Mouse (Mus musculus): Measurements from ENCODE around the gene Aig1. TPM values are rescaled to one million over a fixed set of nuclear protein-coding genes. Genes with fewer than 3 reads are reported as not detected.

Aig1 gene
- polyA plus RNA-seq, 1 experiment from 2014 or later = 27.4 TPM

GRCm38 (mm10) chr10:13774910-13775309 lies 93.9 kb downstream of the Aig1 start:
- H3K27me3 ChIP-seq (ENCODE audit: control insufficient read depth, insufficient read depth, low read length) = no peaks in the 10 kb centered on the region
- no peaks in the 10 kb centered on the region for H3K9me3 ChIP-seq (ENCODE audit: control insufficient read depth, low read length)
- H3K4me3 ChIP-seq (ENCODE audit: low read depth, low read length) = no peak overlapping the region
- no peak for ATAC-seq (ENCODE audit: low FRiP score)
- DNase-seq (ENCODE audit: low spot score, missing footprints) = no peak
- no peak overlapping the region for H3K9ac ChIP-seq (ENCODE audit: low read length)
- 86% methylated on average over 3 of the region's 3 CpGs for WGBS
- no peaks in the 10 kb centered on the region for H3K36me3 ChIP-seq (ENCODE audit: control insufficient read depth, insufficient read depth, low read length)
- no peaks in the 10 kb centered on the region for H3K4me1 ChIP-seq (ENCODE audit: control insufficient read depth, insufficient read depth, low read length)
- no peak overlapping the region for H3K27ac ChIP-seq (ENCODE audit: low read depth, low read length)
- no peak overlapping the region for H3K4me2 ChIP-seq

GRCm38 (mm10) chr10:13770720-13771119 lies 98.1 kb downstream of the Aig1 start:
- H3K4me3 ChIP-seq (ENCODE audit: low read depth, low read length) = no peak overlapping the region
- H3K4me2 ChIP-seq = no peak overlapping the region
- no peak for DNase-seq (ENCODE audit: low spot score, missing footprints)
- WGBS = 98% methylated on average over 1 of the region's 1 CpGs
- no peaks in the 10 kb centered on the region for H3K9me3 ChIP-seq (ENCODE audit: control insufficient read depth, low read length)
- no peak overlapping the region for H3K27ac ChIP-seq (ENCODE audit: low read depth, low read length)
- ATAC-seq (ENCODE audit: low FRiP score) = no peak
- H3K27me3 ChIP-seq (ENCODE audit: control insufficient read depth, insufficient read depth, low read length) = no peaks in the 10 kb centered on the region
- H3K9ac ChIP-seq (ENCODE audit: low read length) = no peak overlapping the region
- H3K4me1 ChIP-seq (ENCODE audit: control insufficient read depth, insufficient read depth, low read length) = no peaks in the 10 kb centered on the region
- H3K36me3 ChIP-seq (ENCODE audit: control insufficient read depth, insufficient read depth, low read length) = no peaks in the 10 kb centered on the region

DNA sequence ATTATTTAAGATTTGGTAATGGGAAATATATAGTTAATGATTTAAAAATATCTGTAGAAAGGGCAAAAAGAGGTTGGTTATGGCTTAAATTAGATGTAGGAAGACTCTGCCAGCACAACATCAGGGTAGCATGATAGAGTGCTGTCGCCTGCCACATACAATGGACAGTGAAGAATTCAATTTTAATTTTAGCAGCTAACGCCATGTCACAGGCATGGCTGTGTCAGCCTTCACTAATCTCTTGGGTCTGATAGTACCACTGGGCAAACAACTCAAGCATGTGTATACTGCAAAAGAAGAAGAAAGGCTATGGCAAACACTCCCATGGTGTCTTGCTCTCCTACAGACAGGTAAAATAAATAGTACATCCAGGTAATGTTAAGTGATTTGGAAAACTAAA lies 99.0 kb downstream of the Aig1 start:
- WGBS = 96% methylated on average over 2 of the region's 2 CpGs
- DNase-seq (ENCODE audit: low spot score, missing footprints) = peak; percentile 12

GRCm38 (mm10) chr10:13768866-13769265 lies 99.9 kb downstream of the Aig1 start:
- no peak for DNase-seq (ENCODE audit: low spot score, missing footprints)
- Histone ChIP-seq H3K27ac (ENCODE audit: low read depth, low read length) (no peak overlapping the region), H3K9ac (ENCODE audit: low read length) (no peak overlapping the region), H3K4me1 (ENCODE audit: control insufficient read depth, insufficient read depth, low read length) (no peaks in the 10 kb centered on the region), H3K4me2 (no peak overlapping the region), H3K9me3 (ENCODE audit: control insufficient read depth, low read length) (no peaks in the 10 kb centered on the region), H3K27me3 (ENCODE audit: control insufficient read depth, insufficient read depth, low read length) (no peaks in the 10 kb centered on the region), H3K4me3 (ENCODE audit: low read depth, low read length) (no peak overlapping the region), H3K36me3 (ENCODE audit: control insufficient read depth, insufficient read depth, low read length) (no peaks in the 10 kb centered on the region)
- ATAC-seq (ENCODE audit: low FRiP score) = no peak

More for the DNA sequence above, 99.0 kb downstream of the Aig1 start:
- H3K27ac ChIP-seq (ENCODE audit: low read depth, low read length) = no peak overlapping the region
- H3K36me3 ChIP-seq (ENCODE audit: control insufficient read depth, insufficient read depth, low read length) = no peaks in the 10 kb centered on the region
- H3K9ac ChIP-seq (ENCODE audit: low read length) = no peak overlapping the region
- H3K4me3 ChIP-seq (ENCODE audit: low read depth, low read length) = no peak overlapping the region
- no peaks in the 10 kb centered on the region for H3K27me3 ChIP-seq (ENCODE audit: control insufficient read depth, insufficient read depth, low read length)
- H3K9me3 ChIP-seq (ENCODE audit: control insufficient read depth, low read length) = no peaks in the 10 kb centered on the region
- ATAC-seq (ENCODE audit: low FRiP score) = no peak
- H3K4me1 ChIP-seq (ENCODE audit: control insufficient read depth, insufficient read depth, low read length) = no peaks in the 10 kb centered on the region
- no peak overlapping the region for H3K4me2 ChIP-seq

DNA sequence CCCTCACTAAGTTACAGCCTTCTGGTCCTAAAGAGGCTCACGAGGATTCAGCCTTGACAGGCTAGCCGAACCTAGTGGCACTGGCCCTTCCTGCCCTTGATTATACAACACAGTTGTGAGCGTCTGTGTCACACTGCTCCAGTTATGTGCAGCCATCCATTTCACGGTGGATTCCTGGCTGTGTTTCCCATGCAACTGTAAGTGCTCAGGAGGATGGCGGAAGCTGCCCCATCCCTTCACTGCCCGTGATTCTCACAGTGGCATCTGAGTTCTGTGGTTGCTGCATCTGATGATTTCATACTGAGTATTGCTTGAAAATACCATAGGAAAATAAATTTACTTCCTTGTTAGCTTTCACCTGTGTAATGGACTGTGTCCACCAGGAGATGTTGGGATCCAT lies 101.7 kb downstream of the Aig1 start:
- WGBS = 83% methylated on average over 6 of the region's 6 CpGs
- ATAC-seq (ENCODE audit: low FRiP score) = no peak
- DNase-seq (ENCODE audit: low spot score, missing footprints) = peak; percentile 76

DNA sequence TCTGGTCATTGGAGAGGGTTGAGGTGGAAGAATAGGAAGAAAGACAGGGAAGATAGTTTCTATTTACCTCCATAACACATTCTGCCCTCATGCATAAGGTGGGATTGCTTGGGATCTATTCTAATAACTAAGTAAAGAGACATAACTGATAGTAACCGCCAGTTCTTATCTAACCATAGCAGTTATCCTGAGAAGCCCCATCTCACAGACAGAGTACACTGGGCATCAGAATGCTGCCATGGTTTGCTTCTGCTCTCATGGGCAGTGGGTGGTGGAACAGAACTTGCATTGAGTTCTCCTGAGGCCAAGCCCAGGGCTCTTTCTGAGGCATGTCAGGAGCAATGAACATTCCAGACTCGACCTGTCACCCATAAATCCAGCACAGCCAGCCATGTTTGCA lies 105.6 kb downstream of the Aig1 start:
- Histone ChIP-seq H3K9me3 (ENCODE audit: control insufficient read depth, low read length) (no peaks in the 10 kb centered on the region), H3K4me3 (ENCODE audit: low read depth, low read length) (no peak overlapping the region), H3K9ac (ENCODE audit: low read length) (no peak overlapping the region), H3K27ac (ENCODE audit: low read depth, low read length) (no peak overlapping the region), H3K27me3 (ENCODE audit: control insufficient read depth, insufficient read depth, low read length) (no peaks in the 10 kb centered on the region), H3K4me1 (ENCODE audit: control insufficient read depth, insufficient read depth, low read length) (no peaks in the 10 kb centered on the region), H3K4me2 (no peak overlapping the region), H3K36me3 (ENCODE audit: control insufficient read depth, insufficient read depth, low read length) (no peaks in the 10 kb centered on the region)
- WGBS = 85% methylated on average over 2 of the region's 2 CpGs
- DNase-seq (ENCODE audit: low spot score, missing footprints) (no peak), ATAC-seq (ENCODE audit: low FRiP score) (no peak)

More for the DNA sequence above, 101.7 kb downstream of the Aig1 start:
- H3K27ac ChIP-seq (ENCODE audit: low read depth, low read length) = no peak overlapping the region
- H3K36me3 ChIP-seq (ENCODE audit: control insufficient read depth, insufficient read depth, low read length) = no peaks in the 10 kb centered on the region
- no peaks in the 10 kb centered on the region for H3K4me1 ChIP-seq (ENCODE audit: control insufficient read depth, insufficient read depth, low read length)
- no peak overlapping the region for H3K4me2 ChIP-seq
- H3K4me3 ChIP-seq (ENCODE audit: low read depth, low read length) = no peak overlapping the region
- H3K9ac ChIP-seq (ENCODE audit: low read length) = no peak overlapping the region
- H3K9me3 ChIP-seq (ENCODE audit: control insufficient read depth, low read length) = no peaks in the 10 kb centered on the region
- no peaks in the 10 kb centered on the region for H3K27me3 ChIP-seq (ENCODE audit: control insufficient read depth, insufficient read depth, low read length)

- 92% methylated on average over 1 of the region's 1 CpGs for WGBS
- Histone ChIP-seq H3K4me1 (ENCODE audit: control insufficient read depth, insufficient read depth, low read length) (no peaks in the 10 kb centered on the region), H3K4me3 (ENCODE audit: low read depth, low read length) (no peak overlapping the region), H3K27ac (ENCODE audit: low read depth, low read length) (no peak overlapping the region), H3K36me3 (ENCODE audit: control insufficient read depth, insufficient read depth, low read length) (no peaks in the 10 kb centered on the region), H3K4me2 (no peak overlapping the region), H3K9me3 (ENCODE audit: control insufficient read depth, low read length) (no peaks in the 10 kb centered on the region), H3K27me3 (ENCODE audit: control insufficient read depth, insufficient read depth, low read length) (no peaks in the 10 kb centered on the region), H3K9ac (ENCODE audit: low read length) (no peak overlapping the region)
- peak; percentile 19 for DNase-seq (ENCODE audit: low spot score, missing footprints)
- no peak for ATAC-seq (ENCODE audit: low FRiP score)
Observed at GRCm38 (mm10) chr10:13754712-13755111, 114.1 kb downstream of the Aig1 start.

- Histone ChIP-seq H3K4me2 (no peak overlapping the region), H3K27me3 (ENCODE audit: control insufficient read depth, insufficient read depth, low read length) (no peaks in the 10 kb centered on the region), H3K4me1 (ENCODE audit: control insufficient read depth, insufficient read depth, low read length) (no peaks in the 10 kb centered on the region), H3K9me3 (ENCODE audit: control insufficient read depth, low read length) (no peaks in the 10 kb centered on the region), H3K9ac (ENCODE audit: low read length) (no peak overlapping the region), H3K27ac (ENCODE audit: low read depth, low read length) (no peak overlapping the region), H3K4me3 (ENCODE audit: low read depth, low read length) (no peak overlapping the region), H3K36me3 (ENCODE audit: control insufficient read depth, insufficient read depth, low read length) (no peaks in the 10 kb centered on the region)
- peak; percentile 51 for DNase-seq (ENCODE audit: low spot score, missing footprints)
- no peak for ATAC-seq (ENCODE audit: low FRiP score)
- 84% methylated on average over 5 of the region's 5 CpGs for WGBS
Observed at GRCm38 (mm10) chr10:13753777-13754176, 115.0 kb downstream of the Aig1 start.

DNA sequence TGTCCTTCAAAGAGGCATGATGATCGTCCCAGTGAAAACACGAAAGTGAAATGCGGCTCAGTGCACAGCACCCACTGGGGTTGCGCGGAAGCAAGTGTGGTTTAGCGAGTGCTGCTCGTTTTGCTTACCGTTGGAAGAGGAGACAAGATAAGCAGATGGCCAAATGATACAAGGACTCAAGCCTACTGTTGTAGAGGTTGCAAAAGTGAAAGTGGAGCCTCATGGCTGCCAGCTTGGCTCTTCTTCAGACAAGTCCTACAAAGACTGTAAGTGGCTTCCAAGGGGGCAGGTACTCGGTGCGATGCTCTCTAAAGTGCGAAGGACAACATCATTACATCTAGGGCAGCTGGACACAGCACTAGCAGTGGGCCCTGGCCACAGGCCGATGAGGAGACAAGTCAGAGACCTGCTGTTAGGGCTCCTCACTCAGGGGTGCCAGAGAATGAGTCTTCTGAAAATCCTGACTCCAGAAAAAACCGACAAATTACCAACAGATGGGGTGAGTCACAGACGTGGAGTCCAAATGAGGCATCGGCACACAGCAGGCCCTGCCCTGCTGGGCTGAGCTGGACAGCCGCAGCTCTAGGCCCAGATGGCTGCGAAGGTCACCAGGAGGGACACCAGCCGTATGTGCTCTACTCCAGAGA lies 129.2 kb downstream of the Aig1 start:
- H3K36me3 ChIP-seq (ENCODE audit: control insufficient read depth, insufficient read depth, low read length) = no peaks in the 10 kb centered on the region
- H3K4me1 ChIP-seq (ENCODE audit: control insufficient read depth, insufficient read depth, low read length) = no peaks in the 10 kb centered on the region
- 89% methylated on average over 18 of the region's 18 CpGs for WGBS
- DNase-seq (ENCODE audit: low spot score, missing footprints) (peak; percentile 28), ATAC-seq (ENCODE audit: low FRiP score) (no peak)
- no peak overlapping the region for H3K9ac ChIP-seq (ENCODE audit: low read length)
- no peak overlapping the region for H3K27ac ChIP-seq (ENCODE audit: low read depth, low read length)
- H3K4me3 ChIP-seq (ENCODE audit: low read depth, low read length) = no peak overlapping the region
- H3K4me2 ChIP-seq = no peak overlapping the region
- no peaks in the 10 kb centered on the region for H3K9me3 ChIP-seq (ENCODE audit: control insufficient read depth, low read length)
- H3K27me3 ChIP-seq (ENCODE audit: control insufficient read depth, insufficient read depth, low read length) = no peaks in the 10 kb centered on the region
